Comparison of ENCODE assay signal across 8 mouse cellular contexts in the genomic region with DNA sequence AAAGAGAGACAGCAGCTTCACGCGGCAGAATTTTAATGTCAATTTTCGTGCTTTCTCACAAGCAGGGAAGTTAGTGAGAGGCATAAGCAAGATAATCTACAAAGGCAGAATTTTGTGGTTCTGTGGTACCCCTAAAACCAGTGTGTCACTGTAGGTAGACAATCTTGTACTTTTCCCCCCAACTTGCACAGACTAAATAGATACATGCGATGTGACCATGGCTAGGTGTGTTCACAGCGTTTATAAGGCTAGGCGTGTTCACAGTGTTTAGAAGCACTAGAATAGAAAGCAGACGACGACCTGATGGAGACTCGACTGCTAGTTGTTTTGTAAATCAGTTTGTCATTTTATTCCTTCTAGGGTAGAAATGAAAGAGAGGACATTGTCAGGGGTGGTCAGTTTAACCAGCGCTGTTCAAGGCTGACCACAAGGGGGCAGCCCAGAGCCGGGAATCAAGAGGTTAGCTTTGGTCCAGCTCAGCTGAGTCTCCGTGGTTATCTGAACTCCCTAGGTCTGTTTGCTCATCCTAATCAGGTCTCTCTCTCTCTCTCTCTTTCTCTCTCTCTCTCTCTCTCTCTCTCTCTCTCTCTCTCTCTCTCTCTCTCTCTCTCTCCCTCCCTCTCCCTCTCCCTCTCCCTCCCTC. TPM values are rescaled to one million over a fixed set of nuclear protein-coding genes. Genes with fewer than 3 reads are reported as not detected.
DNase-seq lines count a peak whose midpoint lies in the region; ATAC-seq and TF ChIP-seq lines count a peak whose summit lies in the region.

No protein-coding gene starts in this region.

- ATAC-seq in granulocyte monocyte progenitor cell, adult 5-6 weeks (replicated peaks; ENCODE audit: poor library complexity, severe bottlenecking), result peak; percentile 97
- ATAC-seq in kidney, postnatal 0 days (replicated peaks; ENCODE audit: low FRiP score, low read depth), result peak; percentile 79; the same call in 1 of the 2 replicates
- peak; percentile 58; the same call in 1 of the 2 replicates for ATAC-seq in liver, embryonic 16.5 days (ENCODE audit: low read depth)
- peak; percentile 80; the same call in 1 of the 2 replicates for ATAC-seq in neural tube, embryonic 13.5 days (ENCODE audit: low read depth)
- ATAC-seq in stomach, embryonic 16.5 days (ENCODE audit: insufficient read depth, low FRiP score), result peak; percentile 71; the same call in 1 of the 2 replicates

- H3K9ac ChIP-seq in kidney, postnatal 0 days (ENCODE audit: low read depth, low read length), result no peak overlapping the region
- H3K9ac ChIP-seq in liver, embryonic 16.5 days (ENCODE audit: low read depth, low read length), result no peak overlapping the region
- no peak overlapping the region for H3K9ac ChIP-seq in neural tube, embryonic 13.5 days
- H3K9ac ChIP-seq in stomach, embryonic 16.5 days (ENCODE audit: low read length), result no peak overlapping the region

- no peak overlapping the region for H3K4me3 ChIP-seq in kidney, postnatal 0 days (replicated peaks; ENCODE audit: low read depth, low read length)
- no peak overlapping the region for H3K4me3 ChIP-seq in liver, embryonic 16.5 days (ENCODE audit: low read depth, low read length)
- H3K4me3 ChIP-seq in neural tube, embryonic 13.5 days, result no peak overlapping the region
- H3K4me3 ChIP-seq in stomach, embryonic 16.5 days (replicated peaks; ENCODE audit: low read length), result no peak overlapping the region

- no peak overlapping the region for H3K27ac ChIP-seq in kidney, postnatal 0 days
- H3K27ac ChIP-seq in liver, embryonic 16.5 days (ENCODE audit: low read length), result no peak overlapping the region
- H3K27ac ChIP-seq in neural tube, embryonic 13.5 days (replicated peaks), result no peak overlapping the region
- no peak overlapping the region for H3K27ac ChIP-seq in stomach, embryonic 16.5 days (ENCODE audit: low read length)

- TF ChIP-seq CTCF in kidney, postnatal 0 days (IDR thresholded peaks at IDR 0.05; ENCODE audit: low read depth), result peak; percentile 91

- DNase-seq in 3T3-L1 (ENCODE audit: low read depth, low spot score), result peak; percentile 92
- DNase-seq in adrenal gland, adult 18-20 months (ENCODE audit: low spot score in 2 of 2), result peak; percentile 73 to 87
- peak; percentile 90 for DNase-seq in embryo, embryonic 10.5 days (ENCODE audit: low spot score)
- DNase-seq in kidney, postnatal 0 days (ENCODE audit: low spot score), result peak; percentile 90

- H3K27me3 ChIP-seq in kidney, postnatal 0 days (ENCODE audit: insufficient read depth, low read length), result no peaks in the 10 kb centered on the region
- no peaks in the 10 kb centered on the region; the same call in 1 of the 2 replicates for H3K27me3 ChIP-seq in liver, embryonic 16.5 days (ENCODE audit: control insufficient read depth, insufficient read depth, low read depth, low read length)
- peaks cover 3% of the 10 kb centered on the region; the same call in 1 of the 2 replicates for H3K27me3 ChIP-seq in neural tube, embryonic 13.5 days
- no peaks in the 10 kb centered on the region for H3K27me3 ChIP-seq in stomach, embryonic 16.5 days (ENCODE audit: control insufficient read depth, insufficient read depth, low read length)

- 36% methylated on average over 12 of the region's 12 CpGs for WGBS in kidney, postnatal 0 days
- WGBS in liver, embryonic 16.5 days (ENCODE audit: insufficient replicate concordance), result 37% methylated on average over 12 of the region's 12 CpGs
- WGBS in neural tube, embryonic 13.5 days, result 36% methylated on average over 12 of the region's 12 CpGs
- 35% methylated on average over 12 of the region's 12 CpGs for WGBS in stomach, embryonic 16.5 days

- no peaks in the 10 kb centered on the region for H3K4me1 ChIP-seq in kidney, postnatal 0 days (replicated peaks; ENCODE audit: insufficient read depth, low read length)
- H3K4me1 ChIP-seq in liver, embryonic 16.5 days (ENCODE audit: control insufficient read depth, low read depth, low read length), result no peaks in the 10 kb centered on the region; the same call in 1 of the 2 replicates
- H3K4me1 ChIP-seq in neural tube, embryonic 13.5 days (replicated peaks), result no peaks in the 10 kb centered on the region
- H3K4me1 ChIP-seq in stomach, embryonic 16.5 days (ENCODE audit: control insufficient read depth, insufficient read depth, low read length), result no peaks in the 10 kb centered on the region

- H3K36me3 ChIP-seq in kidney, postnatal 0 days (ENCODE audit: insufficient read depth, low read length), result no peaks in the 10 kb centered on the region
- no peaks in the 10 kb centered on the region for H3K36me3 ChIP-seq in liver, embryonic 16.5 days (ENCODE audit: control insufficient read depth, insufficient read depth)
- H3K36me3 ChIP-seq in neural tube, embryonic 13.5 days, result no peaks in the 10 kb centered on the region
- no peaks in the 10 kb centered on the region for H3K36me3 ChIP-seq in stomach, embryonic 16.5 days (ENCODE audit: control insufficient read depth, insufficient read depth, low read length)

- H3K9me3 ChIP-seq in kidney, postnatal 0 days (replicated peaks; ENCODE audit: low read length), result no peaks in the 10 kb centered on the region
- no peaks in the 10 kb centered on the region for H3K9me3 ChIP-seq in liver, embryonic 16.5 days (replicated peaks; ENCODE audit: control insufficient read depth, low read length)
- no peaks in the 10 kb centered on the region for H3K9me3 ChIP-seq in neural tube, embryonic 13.5 days
- H3K9me3 ChIP-seq in stomach, embryonic 16.5 days (replicated peaks; ENCODE audit: control insufficient read depth, low read length), result no peaks in the 10 kb centered on the region

- no peak overlapping the region for H3K4me2 ChIP-seq in kidney, postnatal 0 days (ENCODE audit: low read length)
- no peak overlapping the region for H3K4me2 ChIP-seq in liver, embryonic 16.5 days (ENCODE audit: low read depth, low read length)
- no peak overlapping the region for H3K4me2 ChIP-seq in neural tube, embryonic 13.5 days
- no peak overlapping the region for H3K4me2 ChIP-seq in stomach, embryonic 16.5 days (ENCODE audit: low read depth, low read length)

RNA-seq across cellular contexts. Expression of gene Ano6, which starts 27.9 kb away (rescaled TPM):
- 10 to 100 TPM; 56.5 to 64.2 TPM for total RNA-seq in adrenal gland, adult 18-20 months (2021)
- total RNA-seq in granulocyte monocyte progenitor cell, adult 5-6 weeks (2014; fragmentation: Nextera tagmentation), result 25.3 and 28.8 TPM in 2 replicates
- total RNA-seq in granulocyte monocyte progenitor cell, adult 5-6 weeks (2017), result 28.7 and 30.9 TPM in 2 replicates
- polyA plus RNA-seq in kidney, postnatal 0 days (2015; fragmentation: Nextera tagmentation; extraction: Ambion mirVana), result 35.2 and 39.6 TPM in 2 replicates
- polyA plus RNA-seq in liver, embryonic 16.5 days (2015; fragmentation: Nextera tagmentation; extraction: Ambion mirVana), result 9.2 and 10.5 TPM in 2 replicates
- polyA plus RNA-seq in neural tube, embryonic 13.5 days (2015; fragmentation: Nextera tagmentation; extraction: Ambion mirVana), result 30.2 and 30.8 TPM in 2 replicates
- polyA plus RNA-seq in stomach, embryonic 16.5 days (2015; fragmentation: Nextera tagmentation; extraction: Ambion mirVana), result 41.8 and 44.9 TPM in 2 replicates
